Mouse (Mus musculus) liver, postnatal 0 days (tissue): ENCODE measurements around the gene Rftn2.

ENCODE experiments used
- CTCF ChIP-seq: sonication (generic); IDR thresholded peaks from 2 replicates; pipeline ENCODE4 v1.5.1; 2016; ENCODE audit warnings: antibody characterized with exemption, low read depth
- EP300 ChIP-seq: IDR thresholded peaks from 2 replicates; pipeline ENCODE4 v1.6.1; 2016; ENCODE audit warnings: antibody characterized with exemption, low read depth, mild to moderate bottlenecking

GRCm38 (mm10) chr1:55198719-55199118 is 27.9 kb downstream of the Rftn2 start:
- TF ChIP-seq CTCF (no peak), EP300 (no peak)
